In the genomic region with DNA sequence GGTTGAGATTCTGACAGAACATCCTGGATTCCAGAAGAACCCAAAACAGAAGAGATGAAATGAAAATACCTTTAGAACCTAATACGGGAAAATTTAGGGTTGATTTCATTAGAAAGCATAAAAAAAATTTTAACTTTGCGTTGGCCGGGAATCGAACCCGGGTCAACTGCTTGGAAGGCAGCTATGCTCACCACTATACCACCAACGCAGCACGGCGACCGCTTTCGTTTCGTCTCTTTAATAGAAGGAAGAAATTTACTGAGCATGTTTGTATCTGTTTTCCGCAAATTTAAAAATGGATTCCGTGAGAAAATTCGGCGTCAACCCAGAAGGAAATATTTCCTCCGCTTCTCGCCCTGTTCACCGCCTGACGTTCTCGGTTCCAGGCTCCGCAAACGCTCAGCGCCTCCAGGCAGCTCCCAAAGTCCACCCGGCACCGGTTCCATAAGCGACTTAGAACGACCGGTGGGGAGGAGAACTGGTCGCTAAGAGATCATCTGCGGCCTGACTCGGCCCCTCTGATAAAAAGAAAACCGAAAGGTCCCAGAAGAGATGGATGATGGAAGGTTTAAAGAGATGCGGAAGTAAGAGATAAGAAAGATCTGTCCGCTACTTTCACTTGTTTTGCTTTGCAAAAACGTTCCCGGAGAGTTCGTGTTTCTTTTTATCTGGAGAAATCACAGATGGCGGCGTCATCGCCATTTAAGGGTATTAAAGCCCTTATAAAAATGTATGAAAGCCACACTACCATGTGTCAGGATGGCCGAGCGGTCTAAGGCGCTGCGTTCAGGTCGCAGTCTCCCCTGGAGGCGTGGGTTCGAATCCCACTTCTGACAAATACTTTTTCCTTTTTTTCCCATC, we compare ENCODE assay signal across 1 mouse cellular context.
TF ChIP-seq lines count a peak whose summit lies in the region.

No protein-coding gene starts in this region.

TF ChIP-seq in CH12.LX, 34 proteins besides CTCF, POLR2A, EP300 and RAD21 (continued from another document):
- TF ChIP-seq BHLHE40 (IDR thresholded peaks at IDR 0.05; ENCODE audit: low read depth, low read length) (no peak), HCFC1 (IDR thresholded peaks at IDR 0.05; ENCODE audit: low read depth, low read length) (no peak), JUN (IDR thresholded peaks at IDR 0.05; ENCODE audit: insufficient read depth, low read depth, low read length) (no peak), NRF1 (IDR thresholded peaks at IDR 0.05; ENCODE audit: low read depth, low read length) (peak; percentile 69), NELFE (IDR thresholded peaks at IDR 0.05; ENCODE audit: low read depth, low read length) (no peak), MAZ (IDR thresholded peaks at IDR 0.05; ENCODE audit: low read depth, low read length) (no peak), ZMIZ1 (IDR thresholded peaks at IDR 0.05; ENCODE audit: low read depth, low read length) (no peak), MXI1 (IDR thresholded peaks at IDR 0.05; ENCODE audit: low read depth, low read length) (no peak; the same call in 1 of the 2 replicates), UBTF (IDR thresholded peaks at IDR 0.05; ENCODE audit: low read depth, low read length) (no peak), ELF1 (IDR thresholded peaks at IDR 0.05; ENCODE audit: low read depth, low read length) (peak; percentile 98), USF1 (IDR thresholded peaks at IDR 0.05; ENCODE audit: low read depth, low read length) (no peak), CHD2 (IDR thresholded peaks at IDR 0.05; ENCODE audit: low read length) (no peak), JUND (conservative IDR thresholded peaks at IDR 0.05; ENCODE audit: low read depth, low read length) (no peak), IRF4 (IDR thresholded peaks at IDR 0.05; ENCODE audit: low read depth, low read length) (no peak; the same call in 1 of the 2 replicates), PAX5 (IDR thresholded peaks at IDR 0.05; ENCODE audit: low read length) (no peak), TBP (conservative IDR thresholded peaks at IDR 0.05; ENCODE audit: low read depth, low read length) (peak; percentile 99), MAFK (IDR thresholded peaks at IDR 0.05; ENCODE audit: insufficient replicate concordance, low read length) (peak; percentile 97), KAT2A (IDR thresholded peaks at IDR 0.05; ENCODE audit: insufficient replicate concordance, low read length) (peak; percentile 78; the same call in 1 of the 2 replicates), CHD1 (IDR thresholded peaks at IDR 0.05; ENCODE audit: low read depth, low read length) (no peak), POLR2AphosphoS2 (IDR thresholded peaks at IDR 0.05; ENCODE audit: low read depth, low read length) (no peak), MYC (IDR thresholded peaks at IDR 0.05; ENCODE audit: low read depth, low read length) (0 out of 2 replicates have a peak, but pooled peaks have one; percentile 18), SIN3A (IDR thresholded peaks at IDR 0.05; ENCODE audit: low read length) (no peak; the same call in 1 of the 2 replicates), MEF2A (IDR thresholded peaks at IDR 0.05; ENCODE audit: borderline replicate concordance, low read depth, low read length) (no peak; the same call in 1 of the 2 replicates)
